Mouse (Mus musculus): ENCODE measurements around the gene Scnn1a. TPM values are rescaled to one million over a fixed set of nuclear protein-coding genes. Genes with fewer than 3 reads are reported as not detected.

Scnn1a gene
- polyA plus RNA-seq, 1 experiment from 2014 or later: 0.24 TPM

Other genes starting within 250 kb of the Scnn1a start
- 120 and 124 TPM in 2 replicates for gene Chd4, start 224.7 kb upstream of the Scnn1a start, polyA plus RNA-seq (2016; fragmentation: Nextera tagmentation; extraction: Ambion mirVana)
- 62.9 and 63.6 TPM in 2 replicates for gene Nop2, start 188.8 kb upstream of the Scnn1a start, polyA plus RNA-seq (2016; fragmentation: Nextera tagmentation; extraction: Ambion mirVana)
- 15.9 and 16.0 TPM in 2 replicates for gene Iffo1, start 175.4 kb upstream of the Scnn1a start, polyA plus RNA-seq (2016; fragmentation: Nextera tagmentation; extraction: Ambion mirVana)
- gene Gapdh, start 154.2 kb upstream of the Scnn1a start, polyA plus RNA-seq (2016; fragmentation: Nextera tagmentation; extraction: Ambion mirVana): 2,231 and 2,319 TPM in 2 replicates
- 221 and 246 TPM in 2 replicates for gene Ncapd2, start 129.0 kb upstream of the Scnn1a start, polyA plus RNA-seq (2016; fragmentation: Nextera tagmentation; extraction: Ambion mirVana)
- 192 and 193 TPM in 2 replicates for gene Mrpl51, start 128.9 kb upstream of the Scnn1a start, polyA plus RNA-seq (2016; fragmentation: Nextera tagmentation; extraction: Ambion mirVana)
- 5.5 and 6.0 TPM in 2 replicates for gene Vamp1, start 105.1 kb upstream of the Scnn1a start, polyA plus RNA-seq (2016; fragmentation: Nextera tagmentation; extraction: Ambion mirVana)
- gene Tapbpl, start 88.8 kb upstream of the Scnn1a start, polyA plus RNA-seq (2016; fragmentation: Nextera tagmentation; extraction: Ambion mirVana): 1.5 and 2.1 TPM in 2 replicates
- 1.6 and 1.8 TPM in 2 replicates for gene Cd27, start 83.6 kb upstream of the Scnn1a start, polyA plus RNA-seq (2016; fragmentation: Nextera tagmentation; extraction: Ambion mirVana)
- not detected in 2 replicates for gene Tuba3a, start 34.6 kb upstream of the Scnn1a start, polyA plus RNA-seq (2016; fragmentation: Nextera tagmentation; extraction: Ambion mirVana)
- 12.7 and 14.0 TPM in 2 replicates for gene Ltbr, start 6.8 kb upstream of the Scnn1a start, polyA plus RNA-seq (2016; fragmentation: Nextera tagmentation; extraction: Ambion mirVana)
- gene Tnfrsf1a, start 28.7 kb downstream of the Scnn1a start, polyA plus RNA-seq (2016; fragmentation: Nextera tagmentation; extraction: Ambion mirVana): 16.6 and 19.3 TPM in 2 replicates
- 0.05 and 0.09 TPM in 2 replicates for gene Plekhg6, start 60.1 kb downstream of the Scnn1a start, polyA plus RNA-seq (2016; fragmentation: Nextera tagmentation; extraction: Ambion mirVana)
- 44.2 and 45.3 TPM in 2 replicates for gene Cd9, start 174.1 kb downstream of the Scnn1a start, polyA plus RNA-seq (2016; fragmentation: Nextera tagmentation; extraction: Ambion mirVana)
- gene Vwf, start 226.1 kb downstream of the Scnn1a start, polyA plus RNA-seq (2016; fragmentation: Nextera tagmentation; extraction: Ambion mirVana): 7.9 and 10.3 TPM in 2 replicates